Mouse (Mus musculus): ENCODE data around the gene Nyx.

DNA sequence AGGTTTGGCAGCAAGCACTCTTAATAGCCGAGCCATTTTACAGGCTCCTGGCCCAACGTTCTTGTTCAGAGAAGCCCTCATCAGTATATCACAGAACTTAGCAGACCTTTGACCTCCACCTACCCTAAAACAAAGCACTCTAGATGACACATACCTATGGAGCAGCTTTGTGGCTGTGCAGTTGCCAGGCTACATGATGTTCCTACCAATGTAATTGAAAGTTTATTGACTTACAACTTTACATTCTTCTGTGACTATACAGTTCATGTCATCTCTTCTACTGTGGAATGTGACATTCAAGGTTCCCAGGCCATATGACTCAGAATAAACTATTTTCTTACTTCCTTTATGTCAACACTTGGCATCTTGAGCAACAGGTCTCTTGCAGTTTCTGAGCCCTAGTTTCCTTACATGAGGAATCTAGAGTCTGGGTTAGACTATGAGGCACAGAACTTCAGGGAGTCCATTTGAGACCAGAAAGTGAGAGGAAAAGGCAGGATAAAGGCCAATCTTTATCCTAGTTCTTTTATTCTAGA lies 2.9 kb upstream of the Nyx start:
- TF ChIP-seq GATA1 (IDR thresholded peaks at IDR 0.05; ENCODE audit: borderline replicate concordance, low read length) (no peak), FLI1 (IDR thresholded peaks at IDR 0.05; ENCODE audit: low read length) (no peak)

All from megakaryocyte, embryonic 14.5 days (primary cell).